Mouse (Mus musculus): ENCODE measurements at regions not wholly inside any gene's neighbourhood (a gene's known extent, or its start where the extent isn't known, plus 50 kb on each side); places are given as distances from the start of the nearest gene placed in this dataset.
"Not testable (repeated sequence)": the region's sequence is repeated elsewhere in the genome, so short reads cannot be mapped to it uniquely, and the experiment has no call there.

- TF ChIP-seq CTCF (IDR thresholded peaks at IDR 0.05; ENCODE audit: borderline replicate concordance, extremely low read depth, insufficient read depth, insufficient read length) = no peak
- no peak for TF ChIP-seq POLR2A (IDR thresholded peaks at IDR 0.05; ENCODE audit: borderline replicate concordance, extremely low read depth, insufficient read depth, insufficient read length, poor library complexity, severe bottlenecking)
- DNase-seq (ENCODE audit: low read depth) = peak; percentile 50
Observed at GRCm38 (mm10) chrX:77409370-77409769, 101.4 kb upstream of the Tbl1x start.

DNA sequence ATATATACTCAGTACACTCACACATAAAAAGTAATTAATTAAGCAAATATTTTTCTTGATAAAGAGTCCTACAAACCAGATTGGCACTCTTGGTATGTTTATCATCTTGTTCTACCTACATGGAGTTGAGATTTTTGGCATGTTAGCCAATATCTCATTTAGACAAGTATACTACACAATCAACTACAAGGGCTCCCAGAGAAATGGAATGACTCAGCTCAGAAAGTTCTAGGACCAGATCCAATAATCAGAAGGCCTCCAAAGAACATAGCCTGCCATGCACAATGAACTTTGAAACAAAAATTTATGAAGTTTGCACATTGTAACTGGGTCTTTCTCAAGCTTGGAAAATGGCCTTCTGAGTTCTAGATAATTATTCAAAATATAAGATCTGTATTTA is 100.0 kb upstream of the Tbl1x start:
- no peak for DNase-seq (ENCODE audit: low read depth)
- TF ChIP-seq POLR2A (IDR thresholded peaks at IDR 0.05; ENCODE audit: borderline replicate concordance, extremely low read depth, insufficient read depth, insufficient read length, poor library complexity, severe bottlenecking) (no peak), CTCF (IDR thresholded peaks at IDR 0.05; ENCODE audit: borderline replicate concordance, extremely low read depth, insufficient read depth, insufficient read length) (no peak)

- no peak for DNase-seq (ENCODE audit: low read depth)
- TF ChIP-seq POLR2A (IDR thresholded peaks at IDR 0.05; ENCODE audit: borderline replicate concordance, extremely low read depth, insufficient read depth, insufficient read length, poor library complexity, severe bottlenecking) (no peak), CTCF (IDR thresholded peaks at IDR 0.05; ENCODE audit: borderline replicate concordance, extremely low read depth, insufficient read depth, insufficient read length) (no peak)
Observed at GRCm38 (mm10) chrX:77414156-77414555, 96.7 kb upstream of the Tbl1x start.

- TF ChIP-seq CTCF (IDR thresholded peaks at IDR 0.05; ENCODE audit: borderline replicate concordance, extremely low read depth, insufficient read depth, insufficient read length) (no peak; the same call in 1 of the 2 replicates), POLR2A (IDR thresholded peaks at IDR 0.05; ENCODE audit: borderline replicate concordance, extremely low read depth, insufficient read depth, insufficient read length, poor library complexity, severe bottlenecking) (no peak)
- no peak for DNase-seq (ENCODE audit: low read depth)
Observed at GRCm38 (mm10) chrX:77417766-77418165, 93.0 kb upstream of the Tbl1x start.

DNA sequence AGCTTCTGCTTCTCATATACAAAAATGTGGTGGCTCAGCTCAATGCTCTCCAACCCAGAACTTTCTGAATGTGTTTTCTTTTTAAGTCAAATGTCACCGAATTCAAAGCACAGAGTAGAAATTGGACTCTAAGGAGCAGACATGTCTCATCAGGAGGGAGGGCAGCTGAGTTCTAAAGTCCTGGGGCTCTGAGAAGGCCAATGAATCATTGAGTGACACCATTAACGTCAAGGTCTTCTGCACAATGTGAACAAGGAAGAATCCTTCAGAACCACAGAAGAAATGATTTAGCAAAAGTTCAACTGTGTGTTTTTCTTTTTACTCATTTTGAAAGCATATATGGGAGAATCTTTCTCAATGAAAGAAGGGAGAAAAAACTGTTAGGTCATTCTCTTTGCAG is 88.6 kb upstream of the Tbl1x start:
- TF ChIP-seq CTCF (IDR thresholded peaks at IDR 0.05; ENCODE audit: borderline replicate concordance, extremely low read depth, insufficient read depth, insufficient read length) = no peak
- no peak for TF ChIP-seq POLR2A (IDR thresholded peaks at IDR 0.05; ENCODE audit: borderline replicate concordance, extremely low read depth, insufficient read depth, insufficient read length, poor library complexity, severe bottlenecking)
- no peak for DNase-seq (ENCODE audit: low read depth)

- DNase-seq (ENCODE audit: low read depth) = no peak
- TF ChIP-seq CTCF (IDR thresholded peaks at IDR 0.05; ENCODE audit: borderline replicate concordance, extremely low read depth, insufficient read depth, insufficient read length) = no peak
- no peak for TF ChIP-seq POLR2A (IDR thresholded peaks at IDR 0.05; ENCODE audit: borderline replicate concordance, extremely low read depth, insufficient read depth, insufficient read length, poor library complexity, severe bottlenecking)
Observed at GRCm38 (mm10) chrX:77424792-77425727, 85.8 kb upstream of the Tbl1x start.

GRCm38 (mm10) chrX:77425728-77426102 is 85.1 kb upstream of the Tbl1x start:
- DNase-seq (ENCODE audit: low read depth) = not testable (repeated sequence)

DNA sequence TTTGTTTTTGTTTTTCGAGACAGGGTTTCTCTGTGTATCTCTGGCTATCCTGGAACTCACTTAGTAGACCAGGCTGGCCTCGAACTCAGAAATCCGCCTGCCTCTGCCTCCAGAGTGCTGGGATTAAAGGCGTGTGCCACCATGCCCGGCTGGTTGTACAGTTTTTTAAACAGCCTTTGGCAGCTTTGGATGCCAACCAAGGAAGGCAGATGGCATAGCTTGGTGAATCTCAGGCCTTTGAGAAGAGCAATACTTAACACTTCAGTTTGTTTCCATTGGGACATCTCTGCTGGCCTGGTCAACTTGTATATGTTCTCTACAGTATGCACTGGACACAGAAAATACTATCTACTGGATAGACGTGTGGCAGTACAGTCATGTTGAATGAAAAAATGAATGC is 84.0 kb upstream of the Tbl1x start:
- not testable (repeated sequence) for DNase-seq (ENCODE audit: low read depth)

DNA sequence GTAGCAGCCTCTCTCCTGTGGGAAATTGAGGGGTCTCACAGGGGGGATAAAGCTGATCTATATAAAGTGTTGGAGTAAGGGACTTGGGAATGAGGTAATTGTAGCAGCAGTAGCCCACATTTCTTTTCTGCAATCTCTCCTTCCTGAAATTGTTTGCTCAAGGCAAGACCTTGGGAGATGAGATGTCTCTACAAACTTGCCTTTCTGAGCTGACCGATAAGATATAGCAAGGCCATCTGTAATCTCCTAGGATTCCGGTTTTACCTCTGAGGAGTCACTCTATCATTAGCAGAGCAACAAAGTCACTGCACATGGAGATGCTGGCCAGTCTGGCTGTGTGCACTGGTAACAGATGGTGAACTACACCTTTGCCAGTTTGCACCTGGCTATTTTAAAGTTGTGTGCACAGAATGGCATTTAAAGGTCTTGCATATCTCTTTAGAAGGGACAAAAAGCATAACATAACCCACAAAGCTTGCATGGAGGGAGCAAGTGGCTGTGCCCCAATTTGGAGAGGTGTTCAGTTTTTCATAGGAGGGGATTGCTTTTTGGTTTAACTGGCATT is 78.7 kb upstream of the Tbl1x start:
- no peak for TF ChIP-seq CTCF (IDR thresholded peaks at IDR 0.05; ENCODE audit: borderline replicate concordance, extremely low read depth, insufficient read depth, insufficient read length)
- no peak for TF ChIP-seq POLR2A (IDR thresholded peaks at IDR 0.05; ENCODE audit: borderline replicate concordance, extremely low read depth, insufficient read depth, insufficient read length, poor library complexity, severe bottlenecking)
- no peak for DNase-seq (ENCODE audit: low read depth)

DNA sequence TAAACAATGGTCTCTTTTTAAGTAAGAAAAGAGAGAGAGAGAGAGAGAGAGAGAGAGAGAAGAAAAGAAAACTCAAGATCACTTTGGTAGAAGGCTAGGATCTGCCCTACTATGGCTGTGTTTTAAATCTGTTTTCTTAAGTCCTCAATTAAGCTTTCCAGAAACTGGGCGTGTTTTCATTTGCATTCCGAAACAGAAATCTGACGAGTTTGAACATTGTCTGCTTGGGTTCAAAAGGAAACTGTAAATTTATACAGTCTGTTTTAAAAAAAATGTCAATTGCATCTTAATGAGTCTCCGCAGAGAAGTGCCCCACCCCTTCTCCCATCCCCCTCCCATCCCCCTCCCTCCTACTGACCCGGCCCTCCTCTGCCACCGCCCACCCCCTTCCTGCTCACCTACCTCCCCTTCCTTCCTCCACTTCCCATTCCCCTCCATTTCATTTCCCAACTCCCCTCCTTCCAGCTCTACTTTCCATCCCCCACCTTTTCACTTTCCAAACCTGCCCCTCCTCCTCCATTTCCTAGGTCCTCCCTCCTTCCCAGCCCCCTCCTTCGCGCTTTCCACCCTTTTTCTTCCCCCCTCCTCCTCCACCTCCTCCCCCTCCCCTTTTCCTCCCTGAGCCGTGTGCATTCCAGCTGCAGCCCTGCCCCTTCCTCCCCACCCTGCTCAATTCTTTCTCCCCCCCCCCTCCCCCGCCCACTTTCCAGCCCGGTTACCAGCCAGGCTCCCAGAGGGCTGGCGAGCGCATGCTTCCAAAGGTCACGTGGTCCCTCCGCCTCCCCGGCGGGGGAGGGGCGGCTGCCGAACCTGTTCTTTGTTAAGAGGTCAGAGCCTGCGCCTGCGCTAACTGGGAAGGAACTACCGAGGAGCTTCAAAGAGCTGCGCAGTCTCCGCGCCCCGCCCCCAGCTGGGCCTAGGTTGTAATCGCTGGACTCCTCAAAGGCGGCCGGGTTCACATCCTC is 77.7 kb upstream of the Tbl1x start:
- TF ChIP-seq POLR2A (IDR thresholded peaks at IDR 0.05; ENCODE audit: borderline replicate concordance, extremely low read depth, insufficient read depth, insufficient read length, poor library complexity, severe bottlenecking) (no peak), CTCF (IDR thresholded peaks at IDR 0.05; ENCODE audit: borderline replicate concordance, extremely low read depth, insufficient read depth, insufficient read length) (no peak)
- DNase-seq (ENCODE audit: low read depth) = peak; percentile 99

GRCm38 (mm10) chrX:77433811-77434192 is 77.0 kb upstream of the Tbl1x start:
- no peak for DNase-seq (ENCODE audit: low read depth)
- TF ChIP-seq CTCF (IDR thresholded peaks at IDR 0.05; ENCODE audit: borderline replicate concordance, extremely low read depth, insufficient read depth, insufficient read length) (no peak), POLR2A (IDR thresholded peaks at IDR 0.05; ENCODE audit: borderline replicate concordance, extremely low read depth, insufficient read depth, insufficient read length, poor library complexity, severe bottlenecking) (no peak)

Data from brain, embryonic 14.5 days (tissue).